Mouse (Mus musculus) gastrocnemius, adult 2 months (tissue): Measurements from ENCODE around the gene Gm12184. TPM values are rescaled to one million over a fixed set of nuclear protein-coding genes. Genes with fewer than 3 reads are reported as not detected.
A peak's percentile ranks its signal among the peaks of the same experiment; 100 is the strongest.
"Not testable (repeated sequence)": the region's sequence is repeated elsewhere in the genome, so short reads cannot be mapped to it uniquely, and the experiment has no call there.

ENCODE experiments used
- DNase-seq: peaks from one replicate; pipeline ENCODE4 v3.0.0; 2022
- H3K27ac ChIP-seq: fragments of 200-600 bp; 2 replicates; pipeline ENCODE4 v1.8.1; 2022; ENCODE audit warnings: mild to moderate bottlenecking
- H3K4me3 ChIP-seq: fragments of 200-600 bp; 2 replicates; pipeline ENCODE4 v1.8.1; 2022; ENCODE audit warnings: mild to moderate bottlenecking, moderate library complexity
- CTCF ChIP-seq: fragments of 200-600 bp; IDR thresholded peaks from 2 replicates; pipeline ENCODE4 v1.8.1; 2022; ENCODE audit warnings: antibody characterized with exemption, mild to moderate bottlenecking, moderate library complexity
- intact Hi-C: fragments of 180-260 bp; cut with DNase I; formaldehyde crosslinking; loops from one replicate; pipeline ENCODE4 v1.15.1; 2025
- long read RNA-seq, 2 experiments: library from polyadenylated mRNA; stranded (forward); transcript quantifications; one replicate each; pipeline ENCODE4 v2.0.0; 2021
- total RNA-seq, 2 experiments: library from RNA; stranded (reverse); gene quantifications; 2 replicates each; pipeline ENCODE4 v1.2.3; 2021

Gm12184 gene
- total RNA-seq, result 1 to 10 TPM; 1.5 to 2.2 TPM
- long read RNA-seq, experiment 1, result 0 reads
- long read RNA-seq, experiment 2, partial matches to known transcripts, result 0 of 2 reads
- long read RNA-seq, experiment 2, other reads (novel, unspliced or antisense), result 0 of 2 reads

- Histone ChIP-seq H3K4me3 (peak within 1 kb of the TSS; percentile 70), H3K27ac (peak within 1 kb of the TSS; percentile 77)
- intact Hi-C loops, result not testable (repeated sequence)
- DNase-seq, result peak; percentile 38
- peak; percentile 20; the same call in 1 of the 2 replicates for TF ChIP-seq CTCF
Measured at GRCm38 (mm10) chr11:48825979-48826751, at the start of gene Gm12184, which contains the start of gene Trim7. Gene Gm12184 (minus strand): TSS chr11:48826655. Gene Trim7 (plus strand): TSS chr11:48826140.

DNA sequence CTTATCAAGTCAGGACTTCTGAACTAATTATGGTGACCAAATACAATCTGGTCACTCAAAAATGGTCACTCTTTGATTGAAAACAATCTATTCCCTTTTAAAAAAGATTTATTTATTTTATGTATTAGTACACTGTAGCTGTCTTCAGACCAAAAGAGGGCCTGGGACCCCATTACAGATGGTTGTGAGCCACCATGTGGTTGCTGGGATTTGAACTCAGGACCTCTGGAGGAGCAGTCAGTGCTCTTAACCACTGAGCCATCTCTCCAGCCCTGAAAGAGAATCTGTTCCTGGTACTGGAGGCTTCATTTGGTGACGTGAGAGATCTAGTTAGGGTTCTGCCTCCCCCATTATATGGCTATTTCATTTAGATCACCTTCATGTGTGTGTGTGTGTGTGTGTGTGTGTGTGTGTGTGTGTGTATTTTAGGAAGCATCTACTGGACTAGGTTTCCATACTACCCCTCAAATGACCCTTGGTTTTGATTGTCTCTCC, 48.9 kb upstream of the Gm12184 start:
- DNase-seq, H3K4me3 ChIP-seq, intact Hi-C loops, H3K27ac ChIP-seq: not testable (repeated sequence)

GRCm38 (mm10) chr11:48874465-48874864, 48.0 kb upstream of the Gm12184 start:
- H3K4me3 ChIP-seq, result no peak overlapping the region
- DNase-seq, result peak; percentile 53
- peak; percentile 87 for TF ChIP-seq CTCF
- intact Hi-C loops, result loop anchor here (1.0 to 5.0 kb wide), 2 partner anchors 229 to 378 kb away; no protein-coding TSS in a partner anchor
- H3K27ac ChIP-seq, result no peak overlapping the region

GRCm38 (mm10) chr11:48873591-48874290, 47.3 kb upstream of the Gm12184 start:
- Histone ChIP-seq H3K4me3 (no peak overlapping the region), H3K27ac (peak overlapping the region; percentile 52)
- no peak for DNase-seq
- intact Hi-C loops, result loop anchor here (1.0 to 5.0 kb wide), 2 partner anchors 230 to 379 kb away; no protein-coding TSS in a partner anchor
- no peak for TF ChIP-seq CTCF

GRCm38 (mm10) chr11:48872695-48873300, 46.3 kb upstream of the Gm12184 start:
- intact Hi-C loops, result loop anchor here (5.0 kb wide), 1 partner anchor 380 kb away; no protein-coding TSS in a partner anchor
- H3K27ac ChIP-seq, result peak overlapping the region; percentile 93
- peak overlapping the region; percentile 85 for H3K4me3 ChIP-seq
- DNase-seq, result no peak
- no peak for TF ChIP-seq CTCF

- peak; percentile 80 for DNase-seq
- intact Hi-C loops, result loop anchor here (5.0 kb wide), 1 partner anchor 380 kb away; no protein-coding TSS in a partner anchor
Measured at GRCm38 (mm10) chr11:48871817-48872541, 45.5 kb upstream of the Gm12184 start.

GRCm38 (mm10) chr11:48871201-48871772, 44.8 kb upstream of the Gm12184 start, which contains the start of gene Irgm1:
Gene Irgm1 (minus strand): TSS chr11:48871683.
- DNase-seq, result peak; percentile 78
- no peak; the same call in 1 of the 2 replicates for TF ChIP-seq CTCF
- Histone ChIP-seq H3K4me3 (peak within 1 kb of the TSS; percentile 85), H3K27ac (peak within 1 kb of the TSS; percentile 93)
- intact Hi-C loops, result loop anchor here (5.0 kb wide), 1 partner anchor 381 kb away; no protein-coding TSS in a partner anchor

More at GRCm38 (mm10) chr11:48871817-48872541, 45.5 kb upstream of the Gm12184 start:
- peak overlapping the region; percentile 93 for H3K27ac ChIP-seq
- H3K4me3 ChIP-seq, result peak overlapping the region; percentile 85
- TF ChIP-seq CTCF, result no peak

DNA sequence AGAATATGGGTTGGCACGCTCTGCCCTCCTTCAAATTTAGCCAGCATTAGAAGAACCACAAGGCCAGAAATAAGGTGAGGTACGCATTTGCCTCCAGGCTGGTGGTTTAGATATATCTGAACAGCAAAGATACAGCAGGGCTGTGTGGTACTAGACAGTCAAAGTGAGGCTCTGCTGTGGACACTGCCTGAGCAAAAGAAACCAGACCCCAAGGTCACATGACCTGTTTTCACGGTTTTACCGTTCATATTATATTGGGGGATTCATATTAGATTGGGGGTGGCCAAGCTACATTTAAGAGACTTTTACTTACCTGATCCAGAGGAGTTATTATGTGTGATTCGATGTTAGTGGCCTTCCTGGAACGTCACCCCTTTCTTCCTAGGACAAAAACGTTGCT, 44.3 kb upstream of the Gm12184 start:
- Histone ChIP-seq H3K27ac (peak overlapping the region; percentile 93), H3K4me3 (peak overlapping the region; percentile 85)
- TF ChIP-seq CTCF, result no peak
- DNase-seq, result no peak
- intact Hi-C loops, result loop anchor here (5.0 kb wide), 1 partner anchor 382 kb away; no protein-coding TSS in a partner anchor

- H3K27ac ChIP-seq, result peak overlapping the region; percentile 93
- no peak for DNase-seq
- intact Hi-C loops, result loop anchor here (5.0 kb wide), 1 partner anchor 383 kb away; no protein-coding TSS in a partner anchor
- peak overlapping the region; percentile 85 for H3K4me3 ChIP-seq
- no peak for TF ChIP-seq CTCF
Measured at GRCm38 (mm10) chr11:48869380-48870110, 43.1 kb upstream of the Gm12184 start.

DNA sequence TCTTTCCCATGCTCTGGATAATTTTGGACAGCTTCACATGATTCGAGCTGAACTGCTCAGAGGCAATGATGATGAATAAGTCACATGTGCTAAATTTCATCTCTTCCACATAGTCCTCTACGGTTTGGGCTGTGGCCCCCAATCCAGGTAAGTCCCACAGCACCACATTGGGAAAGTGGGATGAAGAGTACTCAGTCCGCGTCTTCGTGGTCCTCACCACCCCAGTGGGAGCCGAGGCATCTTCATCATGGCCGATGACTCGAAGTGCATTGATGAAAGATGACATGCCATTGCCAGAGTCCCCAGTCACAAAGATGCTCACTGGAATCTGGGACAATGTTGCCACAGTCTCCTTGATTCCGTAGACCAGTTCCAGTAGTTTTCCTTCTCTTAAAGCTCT, 40.0 kb upstream of the Gm12184 start:
- DNase-seq, result no peak
- no peak for TF ChIP-seq CTCF
- Histone ChIP-seq H3K27ac (no peak overlapping the region), H3K4me3 (no peak overlapping the region)
- intact Hi-C loops, result no loop called here

DNA sequence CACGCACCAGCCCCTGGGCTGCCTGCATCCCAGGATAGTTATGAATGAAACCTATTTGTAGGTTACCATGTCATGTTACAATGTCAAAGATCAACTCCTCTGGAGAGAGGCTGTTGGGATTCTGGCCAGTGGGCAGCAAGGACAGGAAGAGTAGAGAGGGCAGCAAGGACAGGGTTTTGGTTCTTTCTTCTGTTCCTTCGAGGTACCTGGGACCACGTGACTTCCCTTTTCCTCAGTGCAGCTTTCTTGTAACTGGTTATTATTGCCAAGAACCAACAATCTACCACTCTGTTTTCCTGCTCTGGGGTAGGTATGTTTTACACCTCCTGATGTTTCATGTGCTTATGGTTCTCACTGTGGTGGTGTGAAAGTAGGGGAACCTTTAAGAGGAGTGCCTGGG, 37.4 kb upstream of the Gm12184 start:
- no peak for TF ChIP-seq CTCF
- intact Hi-C loops, result no loop called here
- no peak overlapping the region for H3K4me3 ChIP-seq
- H3K27ac ChIP-seq, result no peak overlapping the region
- no peak for DNase-seq
